Mouse (Mus musculus) embryonic fibroblast, embryonic 13.5 days (primary cell): ENCODE data around the gene Ptprj.

Experiments used
- CTCF ChIP-seq: IDR thresholded peaks from 2 replicates; pipeline ENCODE4 v1.5.1; 2011; ENCODE audit warnings: mild to moderate bottlenecking, control low read depth, low read length, moderate library complexity, borderline replicate concordance; ENCODE audit not compliant: insufficient read depth
- POLR2A ChIP-seq: IDR thresholded peaks from 2 replicates; pipeline ENCODE4 v1.6.1; 2011; ENCODE audit warnings: low read depth, mild to moderate bottlenecking, control low read depth, low read length, moderate library complexity

GRCm38 (mm10) chr2:90496012-90496679, 84.3 kb downstream of the Ptprj start:
- TF ChIP-seq POLR2A (no peak), CTCF (no peak)
